ENCODE assay signal across 8 mouse cellular contexts in the genomic region with DNA sequence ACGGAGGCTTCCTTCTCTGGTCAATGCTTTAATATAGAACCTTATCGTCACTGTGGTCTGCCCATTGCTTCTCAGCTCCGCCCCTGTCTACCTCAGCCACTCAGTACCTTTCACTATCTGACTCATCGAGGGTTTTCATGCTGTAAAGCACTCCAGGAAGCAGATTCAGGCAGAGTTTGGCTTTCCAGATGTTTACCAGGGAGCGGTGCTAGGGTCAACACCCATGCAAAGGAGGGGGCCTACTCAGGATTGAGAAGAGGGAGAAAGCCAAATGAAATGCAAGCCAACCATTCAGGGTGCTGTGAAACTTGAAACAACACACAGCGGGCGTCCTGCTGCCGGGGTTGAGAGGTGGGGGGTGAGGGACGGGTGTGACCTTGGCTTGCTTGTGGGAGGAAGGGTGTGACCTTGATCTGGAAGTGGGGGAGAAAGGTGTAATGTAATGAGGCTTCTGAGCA. TPM values are rescaled to one million over a fixed set of nuclear protein-coding genes. Genes with fewer than 3 reads are reported as not detected.
DNase-seq lines count a peak whose midpoint lies in the region; ATAC-seq and TF ChIP-seq lines count a peak whose summit lies in the region.

No protein-coding gene starts in this region.

- WGBS in embryonic facial prominence, embryonic 10.5 days, result 19% methylated on average over 9 of the region's 9 CpGs
- 8% methylated on average over 9 of the region's 9 CpGs for whole genome bisulfite sequencing in intestine, postnatal 0 days

- peak; percentile 69 for ATAC-seq in intestine, postnatal 0 days

- H3K4me3 ChIP-seq in embryonic facial prominence, embryonic 10.5 days, result peak overlapping the region; percentile 27; the same call in 1 of the 2 replicates
- peak overlapping the region; percentile 13 for H3K4me3 ChIP-seq in intestine, postnatal 0 days (ENCODE audit: low read depth, low read length)

- no peak for TF ChIP-seq CTCF in intestine, postnatal 0 days (IDR thresholded peaks at IDR 0.05; ENCODE audit: low read depth)

- peaks cover 10% of the 10 kb centered on the region for H3K4me1 ChIP-seq in embryonic facial prominence, embryonic 10.5 days
- H3K4me1 ChIP-seq in intestine, postnatal 0 days (replicated peaks; ENCODE audit: control insufficient read depth, insufficient read depth, low read length), result no peaks in the 10 kb centered on the region; the same call in 1 of the 2 replicates

- H3K9me3 ChIP-seq in embryonic facial prominence, embryonic 10.5 days, result no peaks in the 10 kb centered on the region
- H3K9me3 ChIP-seq in intestine, postnatal 0 days (ENCODE audit: control insufficient read depth), result no peaks in the 10 kb centered on the region

- intact Hi-C loops in gastrocnemius, postnatal 36 days (cut with DNase I), result loop anchor here (5.0 kb wide), 1 partner anchor 41 kb away; a partner anchor contains a TSS

- H3K36me3 ChIP-seq in embryonic facial prominence, embryonic 10.5 days (replicated peaks), result no peaks in the 10 kb centered on the region
- H3K36me3 ChIP-seq in intestine, postnatal 0 days (ENCODE audit: control insufficient read depth, insufficient read depth), result no peaks in the 10 kb centered on the region

- H3K27ac ChIP-seq in embryonic facial prominence, embryonic 10.5 days (replicated peaks), result no peak overlapping the region
- H3K27ac ChIP-seq in intestine, postnatal 0 days (ENCODE audit: low read depth, low read length), result no peak overlapping the region

- no peak overlapping the region for H3K9ac ChIP-seq in intestine, postnatal 0 days (ENCODE audit: low read depth, low read length)

- DNase-seq in thymus, postnatal 14 days, result peak; percentile 10
- DNase-seq in thymus, postnatal 0 days (ENCODE audit: low spot score), result no peak
- DNase-seq in embryonic facial prominence, embryonic 10.5 days (ENCODE audit: low spot score), result peak; percentile 20
- peak; percentile 66 for DNase-seq in naive thymus-derived CD4-positive, alpha-beta T cell, adult 2 months (ENCODE audit: low read depth)
- no peak for DNase-seq in right cerebral cortex, postnatal 14 days
- DNase-seq in gastrocnemius, postnatal 36 days, result no peak
- DNase-seq in cerebellum, postnatal 14 days, result no peak

- no peaks in the 10 kb centered on the region for H3K27me3 ChIP-seq in embryonic facial prominence, embryonic 10.5 days (replicated peaks; ENCODE audit: low read depth, poor library complexity, severe bottlenecking)
- H3K27me3 ChIP-seq in intestine, postnatal 0 days (replicated peaks; ENCODE audit: control insufficient read depth, insufficient read depth, low read length), result no peaks in the 10 kb centered on the region

- H3K4me2 ChIP-seq in intestine, postnatal 0 days (replicated peaks; ENCODE audit: low read depth), result peak overlapping the region; percentile 59

RNA-seq across cellular contexts. Expression of a gene that starts 43.6 kb away (rescaled TPM):
- 12.3 and 13.2 TPM in 2 replicates for polyA plus RNA-seq in thymus, postnatal 0 days (2015; fragmentation: Nextera tagmentation; extraction: Ambion mirVana)
- polyA plus RNA-seq in embryonic facial prominence, embryonic 10.5 days (2016; fragmentation: Nextera tagmentation; extraction: Ambion mirVana), result 10.8 and 11.2 TPM in 2 replicates
- 7.6 and 8.3 TPM in 2 replicates for polyA plus RNA-seq in intestine, postnatal 0 days (2015; fragmentation: Nextera tagmentation; extraction: Ambion mirVana)
- 10 to 100 TPM; 17.3 to 19.6 TPM for total RNA-seq in gastrocnemius, postnatal 36 days (2021)

Comparison
In these comparisons a context has a peak if more than half of its experiments do, and no peak if none do; other contexts are left out.
1. DNase-seq: peak in thymus, postnatal 14 days (single experiment), embryonic facial prominence, embryonic 10.5 days (single experiment) and naive thymus-derived CD4-positive, alpha-beta T cell, adult 2 months (single experiment); none in thymus, postnatal 0 days (single experiment), right cerebral cortex, postnatal 14 days (single experiment), gastrocnemius, postnatal 36 days (0 of 2) and cerebellum, postnatal 14 days (0 of 2).